Mouse (Mus musculus) heart, adult 2 months (tissue): ENCODE data around the gene Igsf11. TPM values are rescaled to one million over a fixed set of nuclear protein-coding genes. Genes with fewer than 3 reads are reported as not detected.

Experiments used
- DNase-seq, 2 experiments: peaks; one replicate each; pipeline ENCODE4 v3.0.0; 2021
- H3K27ac ChIP-seq: fragments of 200-600 bp; 2 replicates; pipeline ENCODE4 v1.8.1; 2022
- H3K27me3 ChIP-seq: fragments of 200-500 bp; 2 replicates; pipeline ENCODE4 v1.6.1; 2012; ENCODE audit warnings: mild to moderate bottlenecking, low read length, inconsistent platforms, mixed read lengths; ENCODE audit not compliant: control insufficient read depth, insufficient read depth
- H3K36me3 ChIP-seq: fragments of 200-500 bp; 2 replicates; pipeline ENCODE4 v1.6.1; 2012; ENCODE audit warnings: low read length, inconsistent platforms; ENCODE audit not compliant: control insufficient read depth, insufficient read depth
- H3K4me1 ChIP-seq: fragments of 200-500 bp; 2 replicates; pipeline ENCODE4 v1.6.1; 2011; ENCODE audit warnings: low read length; ENCODE audit not compliant: control insufficient read depth, insufficient read depth
- H3K4me3 ChIP-seq: fragments of 200-600 bp; 2 replicates; pipeline ENCODE4 v1.8.1; 2022
- H3K79me2 ChIP-seq: fragments of 200-500 bp; replicated peaks from 2 replicates; pipeline ENCODE4 v1.6.1; 2012; ENCODE audit warnings: mild to moderate bottlenecking, inconsistent platforms, low read length, moderate library complexity, mixed read lengths; ENCODE audit not compliant: control insufficient read depth, insufficient read depth
- H3K9ac ChIP-seq: fragments of 200-500 bp; 2 replicates; pipeline ENCODE4 v1.6.1; 2012; ENCODE audit warnings: low read depth, mild to moderate bottlenecking, control low read depth, inconsistent platforms, low read length, mixed read lengths
- CTCF ChIP-seq: fragments of 200-600 bp; IDR thresholded peaks from 2 replicates; pipeline ENCODE4 v1.8.1; 2022; ENCODE audit warnings: antibody characterized with exemption, mild to moderate bottlenecking, moderate library complexity
- EP300 ChIP-seq: fragments of 200-500 bp; IDR thresholded peaks from 2 replicates; pipeline ENCODE4 v1.6.1; 2011; ENCODE audit warnings: low read depth, low read length, control low read depth; ENCODE audit not compliant: insufficient read depth
- POLR2A ChIP-seq: fragments of 200-500 bp; IDR thresholded peaks from 2 replicates; pipeline ENCODE4 v1.6.1; 2011; ENCODE audit warnings: mild to moderate bottlenecking, low read depth, low read length, control low read depth; ENCODE audit not compliant: insufficient read depth
- WGBS: fragments of 180-500 bp; shearing (Covaris S2); methylation state at CpG from one replicate; pipeline ENCODE4 v1.1.7; 2018; 5-methylcytosine and 5-hydroxymethylcytosine counted together
- intact Hi-C: fragments of 180-260 bp; cut with DNase I; formaldehyde crosslinking; loops from one replicate; pipeline ENCODE4 v1.15.1; 2025
- polyA plus RNA-seq: library from polyadenylated mRNA; depleted of rRNA; stranded (reverse); fragments of >200 nt; gene quantifications from 2 replicates; pipeline ENCODE4 v1.2.3, GENCODE M21; 2012
- total RNA-seq, 2 experiments: library from RNA; stranded (reverse); gene quantifications; 2 replicates each; pipeline ENCODE4 v1.2.3; 2021

Igsf11 gene
- total and polyA plus RNA-seq, 3 experiments = 0.48 to 1.0 (median 0.76) TPM

GRCm38 (mm10) chr16:39044381-39044780 is 151.9 kb downstream of the Igsf11 start:
- H3K4me3 ChIP-seq = no peak overlapping the region
- H3K79me2 ChIP-seq = no peaks in the 10 kb centered on the region
- 64% methylated on average over 5 of the region's 5 CpGs for WGBS
- H3K27ac ChIP-seq = no peak overlapping the region
- TF ChIP-seq CTCF = no peak
- no peak for TF ChIP-seq EP300
- TF ChIP-seq POLR2A = no peak
- no peaks in the 10 kb centered on the region for H3K27me3 ChIP-seq
- H3K9ac ChIP-seq = no peak overlapping the region
- no peak for DNase-seq
- no peaks in the 10 kb centered on the region for H3K36me3 ChIP-seq
- intact Hi-C loops = no loop called here
- H3K4me1 ChIP-seq = no peaks in the 10 kb centered on the region

- peak; percentile 81 for TF ChIP-seq CTCF
- no peak for TF ChIP-seq POLR2A
- intact Hi-C loops = loop anchor here (1.0 kb wide), 2 partner anchors 147 to 193 kb away; no protein-coding TSS in a partner anchor
- Histone ChIP-seq H3K4me1 (no peaks in the 10 kb centered on the region), H3K27ac (no peak overlapping the region), H3K36me3 (no peaks in the 10 kb centered on the region), H3K4me3 (no peak overlapping the region), H3K27me3 (no peaks in the 10 kb centered on the region), H3K9ac (no peak overlapping the region), H3K79me2 (no peaks in the 10 kb centered on the region)
- DNase-seq = peak; percentile 7 to 24
- WGBS = 4% methylated on average over 4 of the region's 4 CpGs
These were observed 156.4 kb downstream of the Igsf11 start for GRCm38 (mm10) chr16:39048889-39049288.

DNA sequence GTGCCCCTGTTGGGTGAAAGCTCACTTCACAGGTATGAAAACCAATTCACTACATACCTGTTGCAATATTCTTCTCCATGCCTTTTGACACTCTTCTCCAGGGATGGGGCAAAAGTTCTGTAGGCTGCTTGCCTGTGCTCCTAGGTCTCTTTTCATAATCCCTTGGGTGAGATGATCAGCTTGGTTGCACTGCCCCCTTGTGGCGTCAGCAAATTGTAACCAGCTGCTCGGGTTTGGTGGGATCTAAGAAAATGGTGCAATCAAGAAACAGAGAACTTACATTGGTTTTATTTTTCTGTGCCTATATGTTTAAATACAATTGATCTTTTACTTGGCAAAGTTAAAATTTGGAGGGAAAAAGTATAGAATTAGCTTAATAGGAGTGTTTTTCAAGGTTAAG is 160.5 kb downstream of the Igsf11 start:
- intact Hi-C loops = loop anchor here (1.0 kb wide), 2 partner anchors 151 to 196 kb away; no protein-coding TSS in a partner anchor
- Histone ChIP-seq H3K79me2 (no peaks in the 10 kb centered on the region), H3K4me1 (no peaks in the 10 kb centered on the region), H3K4me3 (no peak overlapping the region), H3K9ac (no peak overlapping the region), H3K27me3 (0 out of 2 replicates have a peak, but pooled peaks cover 2% of the 10 kb centered on the region), H3K36me3 (no peaks in the 10 kb centered on the region), H3K27ac (no peak overlapping the region)
- 1% methylated on average over 2 of the region's 2 CpGs for WGBS
- DNase-seq = peak; percentile 17 to 64
- peak; percentile 82 for TF ChIP-seq CTCF
- no peak for TF ChIP-seq EP300
- TF ChIP-seq POLR2A = no peak

DNA sequence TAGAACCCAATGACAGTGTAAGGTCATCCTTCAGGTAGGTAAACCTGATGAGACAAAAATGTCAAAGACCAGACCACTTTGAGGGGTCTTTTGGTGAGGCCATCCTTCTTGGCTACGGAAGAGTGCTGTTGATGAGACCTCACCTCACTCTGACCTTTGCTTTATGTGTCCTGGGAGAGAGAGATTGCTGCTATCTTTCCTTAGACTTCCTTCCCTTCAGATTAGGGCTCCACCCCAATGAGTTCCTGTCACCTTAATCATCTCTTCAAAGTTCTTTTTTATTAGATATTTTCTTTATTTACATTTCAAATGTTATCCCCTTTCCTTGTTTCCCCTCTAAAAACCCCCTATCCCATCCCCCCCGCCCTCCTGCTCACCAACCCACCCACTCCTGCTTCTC is 161.3 kb downstream of the Igsf11 start:
- H3K27me3 ChIP-seq = 0 out of 2 replicates have a peak, but pooled peaks cover 2% of the 10 kb centered on the region
- H3K79me2 ChIP-seq = no peaks in the 10 kb centered on the region
- no peak overlapping the region for H3K4me3 ChIP-seq
- no peaks in the 10 kb centered on the region for H3K4me1 ChIP-seq
- no peak for DNase-seq
- TF ChIP-seq CTCF (no peak), POLR2A (no peak), EP300 (no peak)
- intact Hi-C loops = loop anchor here (1.0 kb wide), 2 partner anchors 151 to 196 kb away; no protein-coding TSS in a partner anchor
- no peaks in the 10 kb centered on the region for H3K36me3 ChIP-seq
- 60% methylated on average over 2 of the region's 2 CpGs for WGBS
- H3K27ac ChIP-seq = no peak overlapping the region
- no peak overlapping the region for H3K9ac ChIP-seq

- 0 out of 2 replicates have a peak, but pooled peaks cover 2% of the 10 kb centered on the region for H3K27me3 ChIP-seq
- intact Hi-C loops = no loop called here
- no peak overlapping the region for H3K27ac ChIP-seq
- 31% methylated on average over 6 of the region's 6 CpGs for WGBS
- H3K79me2 ChIP-seq = no peaks in the 10 kb centered on the region
- no peak overlapping the region for H3K4me3 ChIP-seq
- no peak for TF ChIP-seq POLR2A
- no peak for TF ChIP-seq EP300
- peak; percentile 64 for TF ChIP-seq CTCF
- no peaks in the 10 kb centered on the region for H3K36me3 ChIP-seq
- no peaks in the 10 kb centered on the region for H3K4me1 ChIP-seq
- H3K9ac ChIP-seq = no peak overlapping the region
- no peak for DNase-seq
These were observed 163.6 kb downstream of the Igsf11 start for GRCm38 (mm10) chr16:39056061-39056460.

DNA sequence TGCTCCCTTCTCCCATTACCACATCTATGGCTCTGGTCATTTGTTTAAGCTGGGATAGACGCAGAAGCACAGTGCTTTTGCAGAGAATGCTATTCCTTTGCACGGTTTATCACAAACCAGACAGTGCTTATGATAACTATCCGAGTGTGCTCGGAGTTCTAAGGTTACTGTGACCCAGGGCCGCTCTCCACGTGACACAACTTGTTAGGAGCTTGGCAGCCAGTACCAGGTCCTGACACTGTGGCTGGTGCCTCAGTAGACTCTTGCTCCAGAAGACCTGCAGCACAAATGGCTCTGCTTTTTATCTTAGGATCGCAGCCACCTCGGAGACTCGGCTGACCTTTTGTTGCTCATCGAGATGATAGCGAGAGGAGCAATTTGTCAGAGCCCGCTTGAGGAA is 164.5 kb downstream of the Igsf11 start:
- H3K79me2 ChIP-seq = no peaks in the 10 kb centered on the region
- no peaks in the 10 kb centered on the region for H3K36me3 ChIP-seq
- no peak overlapping the region for H3K9ac ChIP-seq
- H3K27me3 ChIP-seq = 0 out of 2 replicates have a peak, but pooled peaks cover 2% of the 10 kb centered on the region
- no peak overlapping the region for H3K27ac ChIP-seq
- intact Hi-C loops = no loop called here
- 21% methylated on average over 12 of the region's 12 CpGs for WGBS
- no peak overlapping the region for H3K4me3 ChIP-seq
- H3K4me1 ChIP-seq = no peaks in the 10 kb centered on the region
- TF ChIP-seq EP300 (no peak), CTCF (no peak), POLR2A (no peak)
- no peak for DNase-seq
